Mouse (Mus musculus) neural tube, embryonic 14.5 days (tissue): ENCODE data around the gene Acbd3. TPM values are rescaled to one million over a fixed set of nuclear protein-coding genes. Genes with fewer than 3 reads are reported as not detected.
A peak's percentile ranks its signal among the peaks of the same experiment; 100 is the strongest.

ENCODE experiments used
- ATAC-seq: fragments of 200-750 bp; cut with Nextera tagmentation; 2 replicates; pipeline ENCODE4 v1.8.0; 2017; ENCODE audit warnings: low read depth, mild to moderate bottlenecking, moderate TSS enrichment, moderate library complexity
- H3K27ac ChIP-seq: fragments of 300-500 bp; sonication (generic); 2 replicates; pipeline ENCODE4 v1.5.1; 2014; ENCODE audit warnings: low read depth, mild to moderate bottlenecking, control low read depth, low read length, moderate library complexity, mixed read lengths
- H3K27me3 ChIP-seq: fragments of 300-500 bp; sonication (generic); 2 replicates; pipeline ENCODE4 v1.6.1; 2014; ENCODE audit warnings: low read length; ENCODE audit not compliant: control insufficient read depth, insufficient read depth
- H3K36me3 ChIP-seq: fragments of 300-500 bp; sonication (generic); 2 replicates; pipeline ENCODE4 v1.6.1; 2014; ENCODE audit warnings: low read length, mixed read lengths; ENCODE audit not compliant: control insufficient read depth, insufficient read depth
- H3K4me1 ChIP-seq: fragments of 300-500 bp; sonication (generic); 2 replicates; pipeline ENCODE4 v1.6.1; 2014; ENCODE audit warnings: low read length; ENCODE audit not compliant: control insufficient read depth, insufficient read depth
- H3K4me2 ChIP-seq: fragments of 300-500 bp; sonication (generic); 2 replicates; pipeline ENCODE4 v1.6.1; 2014; ENCODE audit warnings: mild to moderate bottlenecking, low read depth, low read length, control low read depth
- H3K4me3 ChIP-seq: fragments of 300-500 bp; sonication (generic); 2 replicates; pipeline ENCODE4 v1.5.1; 2014; ENCODE audit warnings: low read depth, low read length, control low read depth, mixed read lengths
- H3K9ac ChIP-seq: fragments of 300-500 bp; sonication (generic); replicated peaks from 2 replicates; pipeline ENCODE4 v1.6.1; 2014; ENCODE audit warnings: low read depth, mild to moderate bottlenecking, control low read depth, low read length, mixed read lengths
- H3K9me3 ChIP-seq: fragments of 300-500 bp; sonication (generic); 2 replicates; pipeline ENCODE4 v1.6.1; 2016; ENCODE audit warnings: low read length; ENCODE audit not compliant: control insufficient read depth
- WGBS: fragments of 180-500 bp; shearing (Covaris S2); extraction: QIAGEN DNeasy Blood & Tissue Kit; methylation state at CpG from one replicate; pipeline ENCODE4 v1.1.7; 2014; 5-methylcytosine and 5-hydroxymethylcytosine counted together
- polyA plus RNA-seq: library from polyadenylated mRNA; unstranded; fragments of >200 nt; fragmentation: Nextera tagmentation; extraction: Ambion mirVana; gene quantifications from 2 replicates; pipeline ENCODE4 v1.2.1, GENCODE M21; 2014

Gene Acbd3
- polyA plus RNA-seq, 1 experiment from 2014 or later: 31.1 TPM

GRCm38 (mm10) chr1:180791821-180792480, 66.1 kb downstream of the Acbd3 start:
- H3K36me3 ChIP-seq: no peaks in the 10 kb centered on the region
- H3K4me3 ChIP-seq: no peak overlapping the region
- no peak for ATAC-seq
- 84% methylated on average over 14 of the region's 14 CpGs for WGBS
- no peak overlapping the region for H3K4me2 ChIP-seq
- no peaks in the 10 kb centered on the region for H3K27me3 ChIP-seq
- H3K4me1 ChIP-seq: peaks cover 8% of the 10 kb centered on the region; the same call in 1 of the 2 replicates
- no peak overlapping the region for H3K9ac ChIP-seq
- H3K27ac ChIP-seq: no peak overlapping the region
- no peaks in the 10 kb centered on the region for H3K9me3 ChIP-seq

GRCm38 (mm10) chr1:180792814-180793213, 67.0 kb downstream of the Acbd3 start:
- no peaks in the 10 kb centered on the region for H3K9me3 ChIP-seq
- no peak for ATAC-seq
- H3K27me3 ChIP-seq: no peaks in the 10 kb centered on the region
- no peaks in the 10 kb centered on the region for H3K36me3 ChIP-seq
- no peak overlapping the region for H3K4me2 ChIP-seq
- H3K4me3 ChIP-seq: no peak overlapping the region
- no peak overlapping the region for H3K9ac ChIP-seq
- 91% methylated on average over 4 of the region's 4 CpGs for WGBS
- H3K27ac ChIP-seq: no peak overlapping the region
- peaks cover 8% of the 10 kb centered on the region; the same call in 1 of the 2 replicates for H3K4me1 ChIP-seq

GRCm38 (mm10) chr1:180793445-180794117, 67.7 kb downstream of the Acbd3 start:
- no peaks in the 10 kb centered on the region for H3K27me3 ChIP-seq
- H3K27ac ChIP-seq: no peak overlapping the region
- no peaks in the 10 kb centered on the region for H3K36me3 ChIP-seq
- H3K9ac ChIP-seq: peak overlapping the region; percentile 25; the same call in 1 of the 2 replicates
- H3K4me1 ChIP-seq: peaks cover 8% of the 10 kb centered on the region; the same call in 1 of the 2 replicates
- ATAC-seq: peak; percentile 56
- H3K4me3 ChIP-seq: peak overlapping the region; percentile 28
- H3K9me3 ChIP-seq: no peaks in the 10 kb centered on the region
- peak overlapping the region; percentile 65 for H3K4me2 ChIP-seq
- 12% methylated on average over 18 of the region's 18 CpGs for WGBS

GRCm38 (mm10) chr1:180794170-180794569, 68.3 kb downstream of the Acbd3 start:
- no peaks in the 10 kb centered on the region for H3K36me3 ChIP-seq
- H3K27ac ChIP-seq: no peak overlapping the region
- peaks cover 8% of the 10 kb centered on the region; the same call in 1 of the 2 replicates for H3K4me1 ChIP-seq
- no peaks in the 10 kb centered on the region for H3K27me3 ChIP-seq
- H3K9me3 ChIP-seq: no peaks in the 10 kb centered on the region
- peak overlapping the region; percentile 65 for H3K4me2 ChIP-seq
- ATAC-seq: peak; percentile 75
- peak overlapping the region; percentile 25 for H3K9ac ChIP-seq
- under 1% methylated on average over 21 of the region's 21 CpGs for WGBS
- H3K4me3 ChIP-seq: peak overlapping the region; percentile 28

- H3K9me3 ChIP-seq: no peaks in the 10 kb centered on the region
- 93% methylated on average over 5 of the region's 5 CpGs for WGBS
- H3K27ac ChIP-seq: no peak overlapping the region
- H3K4me1 ChIP-seq: peaks cover 8% of the 10 kb centered on the region; the same call in 1 of the 2 replicates
- no peak for ATAC-seq
- H3K27me3 ChIP-seq: no peaks in the 10 kb centered on the region
- H3K36me3 ChIP-seq: peaks cover 24% of the 10 kb centered on the region
- no peak overlapping the region for H3K4me2 ChIP-seq
- no peak overlapping the region for H3K9ac ChIP-seq
- no peak overlapping the region for H3K4me3 ChIP-seq
These were observed 72.8 kb downstream of the Acbd3 start for GRCm38 (mm10) chr1:180798660-180799059.

- 91% methylated on average over 5 of the region's 5 CpGs for WGBS
- no peaks in the 10 kb centered on the region for H3K27me3 ChIP-seq
- H3K36me3 ChIP-seq: peaks cover 30% of the 10 kb centered on the region
- H3K4me2 ChIP-seq: no peak overlapping the region
- H3K27ac ChIP-seq: no peak overlapping the region
- ATAC-seq: no peak
- 0 out of 2 replicates have a peak, but pooled peaks cover 2% of the 10 kb centered on the region for H3K4me1 ChIP-seq
- H3K4me3 ChIP-seq: no peak overlapping the region
- no peak overlapping the region for H3K9ac ChIP-seq
- no peaks in the 10 kb centered on the region for H3K9me3 ChIP-seq
These were observed 73.4 kb downstream of the Acbd3 start for GRCm38 (mm10) chr1:180799253-180799652.

GRCm38 (mm10) chr1:180800022-180800421, 74.2 kb downstream of the Acbd3 start:
- H3K27ac ChIP-seq: no peak overlapping the region
- H3K27me3 ChIP-seq: no peaks in the 10 kb centered on the region
- H3K4me2 ChIP-seq: no peak overlapping the region
- H3K9ac ChIP-seq: no peak overlapping the region
- no peak for ATAC-seq
- H3K9me3 ChIP-seq: no peaks in the 10 kb centered on the region
- no peak overlapping the region for H3K4me3 ChIP-seq
- H3K4me1 ChIP-seq: no peaks in the 10 kb centered on the region
- 91% methylated on average over 5 of the region's 5 CpGs for WGBS
- peaks cover 38% of the 10 kb centered on the region for H3K36me3 ChIP-seq

- WGBS: 66% methylated on average over 2 of the region's 2 CpGs
These were observed 75.0 kb downstream of the Acbd3 start for GRCm38 (mm10) chr1:180800814-180801213.

GRCm38 (mm10) chr1:180801466-180801994, 75.7 kb downstream of the Acbd3 start:
- H3K4me3 ChIP-seq: no peak overlapping the region
- ATAC-seq: no peak
- no peaks in the 10 kb centered on the region for H3K27me3 ChIP-seq
- no peak overlapping the region for H3K4me2 ChIP-seq
- H3K36me3 ChIP-seq: peaks cover 53% of the 10 kb centered on the region
- H3K27ac ChIP-seq: no peak overlapping the region
- no peak overlapping the region for H3K9ac ChIP-seq
- H3K9me3 ChIP-seq: no peaks in the 10 kb centered on the region
- WGBS: 86% methylated on average over 3 of the region's 3 CpGs
- no peaks in the 10 kb centered on the region for H3K4me1 ChIP-seq

More at GRCm38 (mm10) chr1:180800814-180801213, 75.0 kb downstream of the Acbd3 start:
- ATAC-seq: no peak
- Histone ChIP-seq H3K4me1 (no peaks in the 10 kb centered on the region), H3K27me3 (no peaks in the 10 kb centered on the region), H3K9me3 (no peaks in the 10 kb centered on the region), H3K9ac (no peak overlapping the region), H3K4me2 (no peak overlapping the region), H3K36me3 (peaks cover 46% of the 10 kb centered on the region), H3K27ac (no peak overlapping the region), H3K4me3 (no peak overlapping the region)
